Mouse (Mus musculus) lung, postnatal 4 days (tissue): Measurements from ENCODE around the gene Btn1a1.

Experiments
- DNase-seq, 2 experiments: peaks; one replicate each; pipeline ENCODE4 v3.0.0; 2021

The Btn1a1 gene

DNA sequence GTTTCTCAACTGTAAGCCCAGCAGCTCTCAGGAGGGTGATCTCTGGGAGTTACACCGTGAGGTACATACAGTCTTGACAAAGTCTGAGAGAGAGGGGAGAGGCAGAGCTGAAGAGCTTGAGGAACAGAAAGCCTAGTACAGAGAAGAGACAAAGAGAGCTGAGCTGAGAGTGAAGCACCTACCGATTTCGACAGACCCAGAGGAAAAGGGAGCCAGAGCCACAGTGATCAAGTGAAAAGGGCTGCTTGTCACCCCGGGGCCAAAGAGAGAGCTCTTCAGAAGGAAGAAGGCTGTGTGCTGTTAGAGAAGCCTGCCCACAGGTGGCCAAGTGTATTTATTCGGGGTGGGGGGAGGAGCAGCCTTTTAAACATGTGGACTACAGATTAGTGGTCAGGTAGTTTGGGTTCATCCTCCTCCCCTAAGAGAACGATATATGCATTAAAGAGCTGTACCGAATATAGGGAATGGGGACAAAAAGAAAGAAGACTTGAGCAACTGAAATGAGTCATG lies at the start of gene Btn1a1:
Gene Btn1a1, minus strand, starts transcription at position 302 of the 510 bp plus-strand sequence.
- peak in 1 of 2 experiments; percentile 7 for DNase-seq

GRCm38 (mm10) chr13:23515281-23515680 lies 49.6 kb upstream of the Btn1a1 start:
- no peak for DNase-seq

DNA sequence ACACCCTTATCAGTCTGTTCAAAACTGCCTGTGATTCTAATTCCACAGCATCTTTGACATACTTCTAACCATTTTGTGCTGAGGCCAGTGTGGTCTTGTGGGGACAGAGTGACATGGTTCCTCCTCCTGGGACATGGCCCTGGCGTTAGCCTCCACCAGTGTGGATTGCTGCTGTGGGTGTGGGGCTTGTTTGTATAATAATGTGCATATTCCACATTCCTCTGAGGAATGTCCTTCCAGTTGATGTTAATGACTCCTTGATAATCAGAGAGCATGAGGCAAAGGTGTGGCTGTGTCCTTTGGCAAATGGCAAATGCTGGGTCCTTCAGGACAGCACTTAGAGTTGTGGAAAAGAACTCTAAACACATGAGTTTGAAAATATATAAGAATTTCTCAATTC lies 47.8 kb upstream of the Btn1a1 start:
- DNase-seq, result no peak

DNA sequence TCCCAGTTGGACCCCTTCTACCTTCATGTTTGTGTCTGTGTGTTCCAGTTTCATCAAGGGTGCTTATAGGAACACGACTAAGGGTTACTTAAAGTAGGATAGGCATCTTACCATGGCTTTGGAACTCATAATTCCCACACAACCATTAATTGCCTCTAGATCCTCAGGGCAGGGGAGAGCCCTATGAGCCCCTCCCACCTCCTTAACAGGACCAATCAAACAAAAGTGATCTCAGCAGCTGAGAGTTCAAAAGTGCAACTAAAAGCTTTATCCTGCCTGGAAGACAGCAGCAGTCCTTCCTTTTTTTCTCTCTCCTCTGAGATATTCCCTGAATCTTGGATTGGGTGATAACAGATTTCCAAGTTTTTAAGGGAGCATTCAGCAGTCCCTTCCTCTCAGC lies 44.4 kb upstream of the Btn1a1 start:
- no peak for DNase-seq

DNA sequence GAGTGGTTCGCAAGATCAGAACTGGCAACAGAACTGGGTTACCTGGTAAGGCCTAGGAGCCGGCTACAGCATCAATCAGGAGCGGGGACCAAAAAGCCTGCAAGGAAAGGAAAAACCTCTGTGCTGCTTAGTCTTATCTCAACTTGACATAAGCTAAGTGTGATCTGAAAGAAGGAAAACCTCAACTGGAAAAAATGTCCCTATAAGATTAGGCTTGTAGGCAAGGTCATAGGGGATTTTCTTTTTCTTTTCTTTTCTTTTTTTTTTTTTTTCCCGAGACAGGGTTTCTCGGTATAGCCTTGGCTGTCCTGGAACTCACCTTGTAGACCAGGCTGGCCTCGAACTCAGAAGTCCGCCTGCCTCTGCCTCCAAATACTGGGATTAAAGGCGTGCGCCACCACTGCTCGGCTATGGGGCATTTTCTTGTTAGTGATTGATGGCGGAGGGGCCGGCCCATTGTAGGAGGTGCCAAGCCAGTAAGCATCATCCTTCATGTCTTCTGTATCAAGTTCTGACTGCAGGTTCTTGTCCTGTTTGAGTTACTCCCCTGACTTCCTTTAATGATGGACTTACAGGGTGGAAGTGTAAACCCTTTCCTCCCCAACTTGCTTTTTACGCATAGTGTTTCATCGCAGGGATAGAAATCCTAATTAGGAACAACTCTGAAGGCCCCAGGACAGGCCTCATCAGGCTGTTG lies 41.3 kb upstream of the Btn1a1 start:
- DNase-seq, result no peak

GRCm38 (mm10) chr13:23506351-23506750 lies 40.6 kb upstream of the Btn1a1 start:
- peak; percentile 37 to 67 for DNase-seq

GRCm38 (mm10) chr13:23505662-23506345 lies 40.1 kb upstream of the Btn1a1 start:
- no peak for DNase-seq

GRCm38 (mm10) chr13:23503797-23504196 lies 38.1 kb upstream of the Btn1a1 start:
- DNase-seq, result peak in 1 of 2 experiments; percentile 64

DNA sequence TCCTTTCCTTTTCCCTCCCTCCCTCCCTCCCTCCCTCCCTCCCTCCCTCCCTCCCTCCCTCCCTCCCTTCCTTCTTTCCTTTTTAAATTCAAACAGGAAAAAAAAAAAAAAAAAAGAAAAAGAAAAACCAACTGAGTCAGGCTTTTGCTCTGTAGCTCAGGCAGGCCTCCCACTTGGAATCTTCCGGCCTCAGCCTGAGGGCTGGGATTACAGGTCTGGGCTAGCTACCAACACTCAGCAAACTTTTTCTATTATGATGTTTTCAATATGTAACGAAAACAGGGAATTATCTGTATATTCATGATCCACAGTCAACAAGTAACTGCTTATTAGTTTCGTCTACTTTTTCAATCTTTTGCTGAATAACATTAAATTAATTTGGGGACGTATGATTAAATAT lies 37.2 kb upstream of the Btn1a1 start:
- DNase-seq, result no peak

DNA sequence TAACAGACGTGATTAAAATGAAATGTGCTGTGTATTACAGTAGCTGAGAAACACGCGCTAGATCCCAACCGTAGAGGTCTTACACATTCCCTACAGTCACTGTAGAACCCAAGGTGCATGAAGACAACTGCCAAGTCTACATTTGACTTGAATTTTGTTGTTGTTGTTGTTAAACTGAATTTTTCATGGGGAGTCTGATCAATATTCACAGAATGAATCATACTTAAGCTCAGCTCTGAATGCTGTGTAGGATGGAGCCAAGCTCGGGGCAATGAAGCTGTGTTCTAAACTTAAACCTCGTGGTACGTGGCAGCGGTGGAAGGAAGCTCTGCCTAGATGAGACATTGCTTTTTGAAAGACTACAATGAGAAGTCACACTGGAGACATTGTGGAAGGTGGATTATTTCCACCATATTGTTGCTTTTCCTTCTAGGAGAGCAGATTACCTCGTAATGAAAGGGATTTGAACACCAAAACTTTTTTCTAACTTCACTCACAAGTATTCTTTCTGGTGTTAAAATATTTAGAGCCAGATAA lies 36.4 kb upstream of the Btn1a1 start:
- DNase-seq, result no peak

DNA sequence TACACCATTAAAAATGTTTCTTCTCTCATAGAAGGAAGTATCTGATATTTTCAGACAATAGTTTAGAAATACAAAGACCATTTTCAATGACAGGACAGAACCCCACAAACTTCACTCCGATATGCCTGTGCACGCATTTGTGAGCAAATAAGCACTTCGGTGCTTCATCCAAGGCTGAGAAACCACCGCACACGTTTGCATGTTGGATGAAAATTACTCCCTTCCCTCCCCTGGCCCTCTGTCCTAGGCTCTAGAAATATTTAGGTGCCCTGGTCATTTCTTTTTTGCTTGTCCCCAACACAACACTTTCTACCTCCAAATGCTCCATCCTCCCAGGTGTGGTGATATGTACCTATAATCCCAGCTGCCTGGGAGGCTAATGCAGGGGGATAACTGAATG lies 35.8 kb upstream of the Btn1a1 start:
- no peak for DNase-seq

DNA sequence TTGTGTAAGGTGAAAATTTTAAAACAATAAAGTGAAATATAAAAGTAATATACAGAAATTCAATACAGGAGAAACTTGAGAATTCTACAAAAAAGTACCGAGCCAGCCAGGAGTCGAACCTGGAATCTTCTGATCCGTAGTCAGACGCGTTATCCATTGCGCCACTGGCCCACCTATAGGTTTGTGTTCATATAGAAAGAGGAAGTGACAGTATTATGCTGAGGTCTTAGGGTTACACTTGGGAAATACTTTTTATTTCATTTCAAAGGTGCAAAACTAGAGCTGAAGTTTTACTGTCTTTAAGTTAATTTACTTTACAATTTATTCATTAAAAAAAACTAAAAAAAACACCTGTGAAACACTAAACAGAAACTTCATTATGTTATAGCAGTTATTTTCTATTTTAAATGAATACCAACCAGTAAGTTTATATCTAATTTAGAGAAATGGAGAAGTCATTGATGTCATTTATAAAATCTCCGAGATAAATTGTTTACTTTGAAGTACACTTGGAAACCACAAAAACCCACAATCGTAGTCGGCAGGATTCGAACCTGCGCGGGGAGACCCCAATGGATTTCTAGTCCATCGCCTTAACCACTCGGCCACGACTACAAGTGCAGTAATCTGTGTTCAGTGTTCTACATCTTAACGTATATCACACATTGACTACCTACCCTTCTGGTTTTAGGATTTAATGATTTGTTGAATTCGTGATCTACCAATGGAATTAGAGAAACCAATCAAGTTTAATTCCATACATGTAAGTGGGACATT lies 34.9 kb upstream of the Btn1a1 start:
- DNase-seq, result peak; percentile 42 to 64

- DNase-seq, result no peak
Measured at GRCm38 (mm10) chr13:23499943-23500342, 34.2 kb upstream of the Btn1a1 start.

GRCm38 (mm10) chr13:23498653-23499052 lies 33.0 kb upstream of the Btn1a1 start:
- DNase-seq, result no peak

- DNase-seq, result peak in 1 of 2 experiments; percentile 23
Measured at GRCm38 (mm10) chr13:23497656-23498321, 32.1 kb upstream of the Btn1a1 start.

- DNase-seq, result no peak
Measured at GRCm38 (mm10) chr13:23495526-23495925, 29.8 kb upstream of the Btn1a1 start.

- no peak for DNase-seq
Measured at GRCm38 (mm10) chr13:23491990-23492389, 26.3 kb upstream of the Btn1a1 start.

GRCm38 (mm10) chr13:23491263-23491662 lies 25.6 kb upstream of the Btn1a1 start:
- DNase-seq, result no peak

GRCm38 (mm10) chr13:23490863-23491262 lies 25.2 kb upstream of the Btn1a1 start:
- no peak for DNase-seq

- DNase-seq, result peak; percentile 66
Measured at GRCm38 (mm10) chr13:23488400-23489322, 23.0 kb upstream of the Btn1a1 start, which contains the start of gene Btn2a2. Gene Btn2a2 (minus strand): TSS chr13:23488857.

DNA sequence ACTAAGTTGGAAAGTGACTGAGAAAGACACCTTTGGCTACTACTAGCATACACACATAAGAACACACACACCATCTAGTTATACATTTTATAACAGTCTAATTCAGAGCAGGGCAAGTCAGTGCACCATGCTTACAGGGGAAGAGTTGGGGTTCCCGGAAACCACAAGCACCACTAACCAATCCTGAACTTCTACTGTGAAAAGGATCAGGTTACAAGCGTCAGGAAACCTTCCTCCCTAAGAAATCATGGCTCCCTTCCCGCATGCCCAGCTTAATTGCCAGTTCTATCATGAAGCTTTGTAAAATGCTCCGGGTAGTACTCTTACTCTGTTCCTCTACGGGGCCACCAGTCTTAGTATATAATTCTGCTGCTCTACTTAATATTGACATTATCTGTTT lies 19.6 kb upstream of the Btn1a1 start:
- DNase-seq, result no peak
